Mouse (Mus musculus): ENCODE data around the gene Pltp. TPM values are rescaled to one million over a fixed set of nuclear protein-coding genes. Genes with fewer than 3 reads are reported as not detected.

Pltp gene
- total RNA-seq, 1 experiment from 2014 or later: 35.4 TPM

- no peak for DNase-seq
Observed at GRCm38 (mm10) chr2:164850061-164850460, 7.5 kb downstream of the Pltp start.

- no peak for DNase-seq
Observed at GRCm38 (mm10) chr2:164845782-164846181, 11.7 kb downstream of the Pltp start.

- no peak for DNase-seq
Observed at GRCm38 (mm10) chr2:164835164-164835563, 22.3 kb downstream of the Pltp start.

GRCm38 (mm10) chr2:164834531-164834930, 23.0 kb downstream of the Pltp start:
- DNase-seq: no peak

- DNase-seq: peak; percentile 92
Observed at GRCm38 (mm10) chr2:164833314-164833959, 24.1 kb downstream of the Pltp start, which contains the start of gene Neurl2. Neurl2 (minus strand) TSS chr2:164833456.

- peak; percentile 88 for DNase-seq
Observed at GRCm38 (mm10) chr2:164832748-164833301, 24.7 kb downstream of the Pltp start, which contains the start of gene Ctsa. Ctsa (plus strand) TSS chr2:164832873.

- no peak for DNase-seq
Observed at GRCm38 (mm10) chr2:164832032-164832747, 25.3 kb downstream of the Pltp start.

GRCm38 (mm10) chr2:164831029-164831428, 26.5 kb downstream of the Pltp start:
- no peak for DNase-seq

- DNase-seq: no peak
Observed at GRCm38 (mm10) chr2:164829090-164829489, 28.4 kb downstream of the Pltp start.

- no peak for DNase-seq
Observed at GRCm38 (mm10) chr2:164828437-164828836, 29.1 kb downstream of the Pltp start, which contains the start of gene Spata25. Spata25 (minus strand) TSS chr2:164828537.

GRCm38 (mm10) chr2:164827146-164827850, 30.2 kb downstream of the Pltp start:
- no peak for DNase-seq

GRCm38 (mm10) chr2:164825521-164825920, 32.0 kb downstream of the Pltp start:
- DNase-seq: no peak

GRCm38 (mm10) chr2:164823969-164824368, 33.5 kb downstream of the Pltp start:
- DNase-seq: no peak

GRCm38 (mm10) chr2:164823181-164823585, 34.3 kb downstream of the Pltp start:
- peak; percentile 30 for DNase-seq

- peak; percentile 100 for DNase-seq
Observed at GRCm38 (mm10) chr2:164822636-164823165, 34.8 kb downstream of the Pltp start, which contains the start of gene Zswim1. Zswim1 (plus strand) TSS chr2:164822686.

- no peak for DNase-seq
Observed at GRCm38 (mm10) chr2:164821060-164821459, 36.5 kb downstream of the Pltp start.

GRCm38 (mm10) chr2:164817703-164818102, 39.8 kb downstream of the Pltp start:
- DNase-seq: no peak

- no peak for DNase-seq
Observed at GRCm38 (mm10) chr2:164817206-164817605, 40.3 kb downstream of the Pltp start.

- DNase-seq: no peak
Observed at GRCm38 (mm10) chr2:164815821-164816220, 41.7 kb downstream of the Pltp start.

- no peak for DNase-seq
Observed at GRCm38 (mm10) chr2:164815348-164815747, 42.2 kb downstream of the Pltp start.

- no peak for DNase-seq
Observed at GRCm38 (mm10) chr2:164813557-164813956, 44.0 kb downstream of the Pltp start.

- DNase-seq: no peak
Observed at GRCm38 (mm10) chr2:164806614-164807013, 50.9 kb downstream of the Pltp start.
